ENCODE assay signal across 8 mouse cellular contexts in the genomic region with DNA sequence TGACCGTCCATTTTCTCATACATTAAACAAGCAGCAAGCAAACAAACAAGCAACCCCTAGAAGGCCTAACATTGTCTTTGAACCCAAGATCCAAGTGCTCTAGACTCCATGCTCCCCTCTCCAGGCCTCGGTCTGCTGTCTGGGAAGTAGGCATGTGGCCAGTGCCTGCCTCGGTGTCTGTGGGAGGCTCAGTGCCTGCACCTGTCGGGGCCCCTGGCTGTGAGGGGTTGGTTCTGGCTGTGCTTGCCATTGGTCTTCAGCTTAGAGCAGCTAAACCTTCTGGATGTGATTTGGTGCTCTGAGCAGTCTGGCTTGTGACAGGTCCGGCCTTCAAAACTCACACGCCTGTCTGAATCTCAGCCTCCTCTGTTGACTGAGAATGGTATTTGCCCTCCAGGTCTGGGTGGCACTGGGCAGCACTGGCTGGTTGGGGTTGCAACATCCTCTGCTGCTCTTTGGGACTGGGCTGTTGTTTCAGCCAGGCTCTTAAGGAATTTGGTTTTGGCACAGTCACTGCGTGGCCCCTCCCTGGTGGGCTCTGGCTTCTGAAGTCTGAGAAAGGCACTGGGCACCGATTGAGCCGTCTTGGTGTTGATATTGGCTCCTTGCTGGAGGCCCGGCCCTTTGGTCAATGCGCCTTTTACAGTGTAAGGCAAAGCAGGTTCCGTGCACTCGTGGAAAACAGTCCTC. TPM values are rescaled to one million over a fixed set of nuclear protein-coding genes. Genes with fewer than 3 reads are reported as not detected.
A peak's percentile ranks its signal among the peaks of the same experiment; 100 is the strongest.
DNase-seq lines count a peak whose midpoint lies in the region; ATAC-seq and TF ChIP-seq lines count a peak whose summit lies in the region.

No protein-coding gene starts in this region.

- peak; percentile 41 to 59 for DNase-seq in heart, adult 2 months
- no peak for DNase-seq in heart, postnatal 25 days (ENCODE audit: low spot score)
- DNase-seq in brain, embryonic 14.5 days (ENCODE audit: low read depth): peak; percentile 47
- DNase-seq in urinary bladder, postnatal 25 days (ENCODE audit: low spot score): no peak
- no peak for DNase-seq in layer of hippocampus, postnatal 10 days (ENCODE audit: low spot score in 2 of 2)

- TF ChIP-seq EP300 in heart, adult 2 months (IDR thresholded peaks at IDR 0.05; ENCODE audit: insufficient read depth, low read depth, low read length): 0 out of 2 replicates have a peak, but pooled peaks have one; percentile 6

- H3K4me2 ChIP-seq in intestine, embryonic 16.5 days (ENCODE audit: low read depth, low read length): no peak overlapping the region
- no peak overlapping the region for H3K4me2 ChIP-seq in lung, embryonic 16.5 days (ENCODE audit: low read depth, low read length)

- no peaks in the 10 kb centered on the region for H3K9me3 ChIP-seq in intestine, embryonic 16.5 days (ENCODE audit: control insufficient read depth, low read length)
- H3K9me3 ChIP-seq in lung, embryonic 16.5 days (ENCODE audit: control insufficient read depth, low read length): no peaks in the 10 kb centered on the region

- H3K79me2 ChIP-seq in heart, adult 2 months (replicated peaks; ENCODE audit: control insufficient read depth, insufficient read depth, low read length): no peaks in the 10 kb centered on the region

- peaks cover 7% of the 10 kb centered on the region; the same call in 1 of the 2 replicates for H3K36me3 ChIP-seq in heart, adult 2 months (ENCODE audit: control insufficient read depth, insufficient read depth, low read length)
- no peaks in the 10 kb centered on the region for H3K36me3 ChIP-seq in intestine, embryonic 16.5 days (ENCODE audit: control insufficient read depth, insufficient read depth, low read length)
- H3K36me3 ChIP-seq in lung, embryonic 16.5 days (ENCODE audit: control insufficient read depth, insufficient read depth, low read length): no peaks in the 10 kb centered on the region

- no peak overlapping the region for H3K4me3 ChIP-seq in heart, adult 2 months
- H3K4me3 ChIP-seq in intestine, embryonic 16.5 days (ENCODE audit: low read length): no peak overlapping the region
- no peak overlapping the region for H3K4me3 ChIP-seq in lung, embryonic 16.5 days (ENCODE audit: low read length)

- TF ChIP-seq POLR2A in heart, adult 2 months (IDR thresholded peaks at IDR 0.05; ENCODE audit: insufficient read depth, low read depth, low read length): no peak
- TF ChIP-seq POLR2A in brain, embryonic 14.5 days (IDR thresholded peaks at IDR 0.05; ENCODE audit: borderline replicate concordance, extremely low read depth, insufficient read depth, insufficient read length, poor library complexity, severe bottlenecking): no peak

- intact Hi-C loops in heart, adult 2 months (cut with DNase I): no loop called here
- intact Hi-C loops in heart, postnatal 25 days (cut with DNase I): no loop called here

- no peaks in the 10 kb centered on the region for H3K27me3 ChIP-seq in heart, adult 2 months (ENCODE audit: control insufficient read depth, insufficient read depth, low read length)
- no peaks in the 10 kb centered on the region for H3K27me3 ChIP-seq in intestine, embryonic 16.5 days (replicated peaks; ENCODE audit: control insufficient read depth, insufficient read depth, low read length)
- no peaks in the 10 kb centered on the region for H3K27me3 ChIP-seq in lung, embryonic 16.5 days (ENCODE audit: control insufficient read depth, insufficient read depth, low read depth, low read length)

- 53% methylated on average over 13 of the region's 13 CpGs for WGBS in heart, adult 2 months
- 56% methylated on average over 13 of the region's 13 CpGs for WGBS in intestine, embryonic 16.5 days
- 41% methylated on average over 13 of the region's 13 CpGs for WGBS in lung, embryonic 16.5 days

- 0 out of 2 replicates have a peak, but pooled peaks have one; percentile 4 for ATAC-seq in intestine, embryonic 16.5 days
- peak; percentile 76 for ATAC-seq in lung, embryonic 16.5 days (ENCODE audit: low read depth)
- no peak for ATAC-seq in frontal cortex, adult (ENCODE audit: low TSS enrichment)

- no peak for TF ChIP-seq CTCF in heart, adult 2 months (IDR thresholded peaks at IDR 0.05)
- no peak for TF ChIP-seq CTCF in brain, embryonic 14.5 days (IDR thresholded peaks at IDR 0.05; ENCODE audit: borderline replicate concordance, extremely low read depth, insufficient read depth, insufficient read length)

- H3K9ac ChIP-seq in heart, adult 2 months (ENCODE audit: low read depth, low read length): peak overlapping the region; percentile 23; the same call in 1 of the 2 replicates
- H3K9ac ChIP-seq in intestine, embryonic 16.5 days (ENCODE audit: low read depth, low read length): 0 out of 2 replicates have a peak overlapping the region, but pooled peaks have one; percentile 15
- no peak overlapping the region for H3K9ac ChIP-seq in lung, embryonic 16.5 days (ENCODE audit: low read length)

- peak overlapping the region; percentile 67 for H3K27ac ChIP-seq in heart, adult 2 months
- peak overlapping the region; percentile 53 for H3K27ac ChIP-seq in intestine, embryonic 16.5 days (ENCODE audit: low read length)
- peak overlapping the region; percentile 69 for H3K27ac ChIP-seq in lung, embryonic 16.5 days (ENCODE audit: low read length)

- H3K4me1 ChIP-seq in heart, adult 2 months (ENCODE audit: control insufficient read depth, insufficient read depth, low read length): peaks cover 44% of the 10 kb centered on the region
- H3K4me1 ChIP-seq in intestine, embryonic 16.5 days (ENCODE audit: control insufficient read depth, insufficient read depth, low read length): peaks cover 38% of the 10 kb centered on the region
- peaks cover 38% of the 10 kb centered on the region for H3K4me1 ChIP-seq in lung, embryonic 16.5 days (replicated peaks; ENCODE audit: control insufficient read depth, insufficient read depth, low read length)

RNA-seq across cellular contexts. Expression of gene Stk10, which starts 19.4 kb away (rescaled TPM):
- total RNA-seq in heart, adult 2 months (2021): 10 to 100 TPM in 1 of 2 experiments, 1 to 10 TPM in 1; 9.2 to 10.1 TPM
- 8.4 and 9.8 TPM in 2 replicates for polyA plus RNA-seq in heart, adult 2 months (2012; rRNA removed)
- total RNA-seq in heart, postnatal 25 days (2021): 10 to 100 TPM in 1 of 2 experiments, 1 to 10 TPM in 1; 9.8 to 11.0 TPM
- 4.0 and 5.7 TPM in 2 replicates for polyA plus RNA-seq in brain, embryonic 14.5 days (2012; rRNA removed)
- 5.2 and 5.7 TPM in 2 replicates for polyA plus RNA-seq in intestine, embryonic 16.5 days (2015; fragmentation: Nextera tagmentation; extraction: Ambion mirVana)
- polyA plus RNA-seq in lung, embryonic 16.5 days (2015; fragmentation: Nextera tagmentation; extraction: Ambion mirVana): 2.6 and 3.2 TPM in 2 replicates
- total RNA-seq in layer of hippocampus, postnatal 10 days (2021): 1 to 10 TPM; 6.3 to 9.4 TPM

RNA-seq across cellular contexts. Expression of gene Efcab9, which starts 20.7 kb away (rescaled TPM):
- not detected for total RNA-seq in heart, adult 2 months (2021)
- polyA plus RNA-seq in heart, adult 2 months (2012; rRNA removed): not detected in 2 replicates
- under 1 TPM in 1 of 2 experiments, not detected in 1; 0.61 TPM for total RNA-seq in heart, postnatal 25 days (2021)
- polyA plus RNA-seq in brain, embryonic 14.5 days (2012; rRNA removed): not detected in 2 replicates
- 0.65 and 0.77 TPM in 2 replicates for polyA plus RNA-seq in intestine, embryonic 16.5 days (2015; fragmentation: Nextera tagmentation; extraction: Ambion mirVana)
- 0.79 TPM in 1 of 2 replicates, not detected in the other for polyA plus RNA-seq in lung, embryonic 16.5 days (2015; fragmentation: Nextera tagmentation; extraction: Ambion mirVana)
- total RNA-seq in layer of hippocampus, postnatal 10 days (2021): 1 to 10 TPM in 1 of 2 experiments, under 1 TPM in 1; 0.89 to 1.2 TPM

Comparison
In these comparisons a context has a peak if more than half of its experiments do, and no peak if none do; other contexts are left out.
1. DNase-seq: peak in heart, adult 2 months (2 of 2) and brain, embryonic 14.5 days (single experiment); none in heart, postnatal 25 days (single experiment), urinary bladder, postnatal 25 days (single experiment) and layer of hippocampus, postnatal 10 days (0 of 2).
2. Peak in every context shown above with its lines, with median percentiles within 50 percentile points of each other: H3K27ac ChIP-seq.